Mouse (Mus musculus) mouse embryonic stem cell (cell line): ENCODE results near the gene Prkaa1.

Source experiments
- in situ Hi-C, 2 experiments: fragments of 300-500 bp; cut with MboI; formaldehyde crosslinking; loops; 1 replicate in 1 of 2; 3 replicates in 1 of 2; pipeline ENCODE4 v1.14.3; 2019 to 2020; ENCODE audit warnings: low sequenced_read_pairs in 2 of 2, low pct_unique_long_range_greater_than_20kb in 1 of 2, mixed read lengths in 1 of 2; ENCODE audit not compliant: unreplicated experiment in 1 of 2

Prkaa1 gene

GRCm38 (mm10) chr15:5144021-5144778 is 539 bp downstream of the Prkaa1 start:
- in situ Hi-C loops: loop anchor here in 1 of 2 experiments (25.0 kb wide), 1 partner anchor 893 kb away; no protein-coding TSS in a partner anchor

- in situ Hi-C loops: loop anchor here in 1 of 2 experiments (25.0 kb wide), 1 partner anchor 892 kb away; no protein-coding TSS in a partner anchor
Measured at GRCm38 (mm10) chr15:5145196-5145945, 1.7 kb downstream of the Prkaa1 start.

- in situ Hi-C loops: loop anchor here in 1 of 2 experiments (25.0 kb wide), 1 partner anchor 888 kb away; no protein-coding TSS in a partner anchor
Measured at GRCm38 (mm10) chr15:5149187-5149586, 5.5 kb downstream of the Prkaa1 start.

- in situ Hi-C loops: no loop called here
Measured at GRCm38 (mm10) chr15:5152171-5152570, 8.5 kb downstream of the Prkaa1 start.

DNA sequence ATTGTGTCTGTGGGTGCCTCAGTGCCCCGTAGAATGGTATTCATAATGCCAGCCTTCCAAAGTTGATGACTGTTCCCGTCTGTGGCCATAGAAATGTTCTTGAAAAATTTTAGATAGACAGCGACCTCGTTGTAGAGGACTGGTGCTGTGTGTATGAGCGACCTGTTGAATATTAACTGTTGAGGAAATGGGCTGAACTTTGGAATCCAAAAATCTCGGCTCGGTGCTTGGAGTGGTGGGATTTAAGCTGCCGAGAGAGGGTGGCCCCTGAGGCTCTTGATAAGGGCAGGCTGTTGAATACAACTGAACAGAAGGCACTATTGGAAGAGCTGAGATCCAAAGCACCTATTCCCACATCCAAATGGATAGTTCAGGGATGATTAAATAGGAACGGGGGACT is 11.0 kb downstream of the Prkaa1 start:
- in situ Hi-C loops: no loop called here

DNA sequence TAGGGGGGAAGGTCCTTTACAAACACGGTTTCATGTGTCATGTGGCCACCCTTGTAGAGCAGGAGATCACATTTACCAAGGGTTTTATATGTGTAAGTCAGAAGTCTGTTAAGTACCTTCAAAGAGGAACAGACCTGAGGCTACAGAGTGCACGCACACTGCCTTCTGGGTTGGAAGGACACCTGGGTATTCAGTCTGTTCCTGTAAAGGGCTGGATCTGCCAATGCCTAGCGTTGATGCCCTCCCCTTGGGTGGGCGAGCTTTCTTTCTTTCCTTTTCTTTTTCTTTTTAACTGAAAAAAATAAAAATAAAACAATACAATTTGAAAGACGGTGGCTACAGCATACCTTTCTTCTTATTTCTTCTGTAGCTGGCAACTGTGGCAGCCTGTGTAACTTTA is 11.4 kb downstream of the Prkaa1 start:
- in situ Hi-C loops: no loop called here

DNA sequence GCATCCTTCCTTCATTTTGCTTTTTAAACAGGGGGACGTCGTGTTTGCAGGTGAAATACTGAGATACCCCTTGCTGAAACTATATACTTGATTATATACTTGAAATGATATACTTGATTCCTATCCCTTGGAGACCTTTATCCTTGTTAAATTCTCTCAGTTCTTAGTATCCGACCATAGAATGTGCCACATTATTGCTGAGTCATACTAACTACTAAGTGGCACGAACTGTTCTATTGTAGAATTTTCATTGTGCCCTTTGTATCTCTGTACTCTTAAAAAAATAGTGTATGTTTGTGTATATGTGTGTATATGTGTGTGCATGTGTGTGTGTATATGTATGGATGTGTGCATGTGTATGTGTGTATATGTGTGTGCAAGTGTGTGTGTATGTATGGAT is 12.7 kb downstream of the Prkaa1 start:
- in situ Hi-C loops: no loop called here

DNA sequence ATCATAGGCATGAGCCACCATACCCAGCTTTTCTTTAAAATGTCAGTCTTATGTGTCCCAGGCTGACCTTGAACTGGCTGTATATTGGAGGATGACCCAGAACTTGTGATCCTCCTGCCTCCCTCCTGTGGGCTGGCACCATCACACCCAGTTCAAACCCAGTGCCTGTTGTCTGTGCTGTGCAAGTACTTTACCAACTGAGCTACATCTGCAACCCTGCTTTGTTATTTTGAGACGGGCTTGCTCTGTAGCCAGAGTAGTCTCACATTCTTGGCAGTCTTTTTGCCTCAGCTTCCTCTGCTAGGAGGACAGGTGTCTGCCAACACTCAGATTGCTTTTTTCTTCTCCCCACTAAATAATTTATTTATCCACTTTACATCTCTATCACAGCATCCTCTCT is 13.7 kb downstream of the Prkaa1 start:
- in situ Hi-C loops: no loop called here

- in situ Hi-C loops: no loop called here
Measured at GRCm38 (mm10) chr15:5158827-5159226, 15.2 kb downstream of the Prkaa1 start.

GRCm38 (mm10) chr15:5165121-5165773 is 21.6 kb downstream of the Prkaa1 start:
- in situ Hi-C loops: no loop called here

DNA sequence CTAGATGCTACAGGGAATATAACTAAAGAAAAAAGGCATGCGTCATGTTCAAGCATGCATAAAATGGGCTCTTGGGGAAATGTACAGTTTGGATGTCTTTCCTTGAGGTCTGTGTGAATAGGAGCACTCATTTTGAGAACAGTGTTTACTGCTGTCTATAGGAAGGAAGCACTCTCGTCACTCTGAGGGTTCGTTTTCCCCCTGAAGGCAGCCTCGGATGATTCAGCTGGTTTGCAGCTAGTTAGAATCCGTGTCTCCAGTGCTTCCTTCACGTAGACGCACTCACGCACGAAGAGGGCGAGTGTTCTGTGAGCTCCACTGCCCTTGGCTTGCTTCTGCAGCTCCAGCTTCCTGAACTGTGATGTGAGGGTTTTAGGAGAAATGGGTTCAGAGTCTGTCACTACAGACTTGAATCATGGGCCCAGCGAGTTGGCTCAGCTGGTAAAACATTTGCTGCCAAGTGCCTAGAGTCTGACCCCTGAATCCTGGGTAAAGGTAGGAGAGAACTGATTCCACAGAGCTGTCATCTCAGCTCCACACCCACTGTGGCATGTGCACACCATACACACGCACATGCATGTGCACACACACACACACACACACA is 29.7 kb downstream of the Prkaa1 start:
- in situ Hi-C loops: no loop called here

DNA sequence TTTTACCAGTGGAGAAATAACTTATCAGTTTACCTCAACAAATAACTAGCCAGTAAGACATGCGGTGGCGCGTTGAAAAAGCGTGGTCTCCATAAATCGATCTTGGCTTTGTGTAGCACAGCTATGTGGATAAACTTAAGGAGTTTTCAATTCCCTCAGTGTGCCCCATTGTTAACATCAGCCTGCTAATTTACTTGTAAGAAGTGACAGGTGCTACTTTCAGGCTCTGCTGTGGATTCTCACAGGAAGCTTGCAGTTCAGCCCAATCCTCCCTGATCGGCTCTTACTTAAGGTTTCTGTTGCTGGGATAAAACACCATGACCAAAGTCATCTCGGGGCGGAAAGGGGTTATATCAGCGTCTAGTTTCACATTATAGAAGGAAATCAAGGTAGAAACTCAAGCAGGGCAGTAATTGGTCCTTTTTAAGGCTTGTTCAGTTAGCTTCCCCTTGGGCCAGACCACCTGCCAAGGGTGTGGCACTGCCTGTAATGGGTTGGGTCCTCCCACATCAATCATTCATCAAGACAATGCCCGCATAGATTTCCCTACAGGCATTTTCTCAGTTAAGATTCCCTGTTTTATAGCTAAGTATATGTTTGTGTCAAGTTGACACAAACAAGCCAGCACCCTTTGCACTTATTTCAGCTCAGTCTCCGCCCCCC is 41.1 kb downstream of the Prkaa1 start:
- in situ Hi-C loops: no loop called here

DNA sequence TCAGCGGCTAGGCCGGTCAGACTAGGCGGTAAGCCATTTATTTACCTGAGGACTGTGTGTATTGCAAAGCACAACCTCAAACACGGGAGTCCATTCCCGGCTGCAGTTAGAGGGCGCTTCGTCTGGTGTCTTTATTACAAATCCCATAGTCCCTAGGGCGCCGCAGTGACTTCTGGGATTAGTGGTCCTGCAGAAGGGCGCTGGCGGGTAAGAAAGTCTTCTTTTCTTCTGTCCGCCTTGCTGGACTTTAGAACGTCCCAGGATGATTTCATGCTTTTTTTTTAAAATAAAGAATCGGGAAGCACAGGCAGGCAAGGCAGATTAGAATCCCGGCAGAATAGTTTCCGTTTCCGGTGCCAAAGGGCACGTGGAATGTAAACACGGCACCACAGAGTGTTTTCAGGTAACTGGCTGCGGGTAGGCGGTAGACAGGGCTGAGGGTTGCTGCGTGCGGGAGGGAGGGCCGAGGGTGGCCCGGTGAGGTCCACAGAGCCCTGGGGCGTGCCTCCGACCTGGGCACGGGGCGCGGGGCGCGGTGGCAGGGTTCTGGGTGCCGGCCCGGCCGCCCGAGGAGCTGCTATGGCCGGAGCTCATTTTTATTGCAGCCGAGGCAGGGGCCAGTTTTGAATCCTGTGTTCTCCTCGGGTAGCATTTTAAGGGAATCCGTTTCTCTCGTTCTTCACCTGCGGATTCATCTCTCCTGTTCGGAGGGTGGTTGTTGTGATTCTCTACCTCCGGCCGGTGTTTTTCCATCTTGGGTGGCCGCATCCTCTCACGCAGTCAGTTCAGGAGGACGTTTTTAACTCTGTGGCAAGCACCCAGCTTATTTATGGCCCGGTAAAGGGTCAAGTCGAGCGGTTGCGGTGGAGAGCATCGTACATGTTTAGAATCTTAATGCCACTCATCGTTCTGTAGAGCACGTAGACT is 42.0 kb downstream of the Prkaa1 start, which contains the start of gene Ttc33:
Gene Ttc33, plus strand, starts transcription at position 160 of the 927 bp plus-strand sequence.
- in situ Hi-C loops: no loop called here

GRCm38 (mm10) chr15:5186293-5186675 is 42.6 kb downstream of the Prkaa1 start:
- in situ Hi-C loops: no loop called here

DNA sequence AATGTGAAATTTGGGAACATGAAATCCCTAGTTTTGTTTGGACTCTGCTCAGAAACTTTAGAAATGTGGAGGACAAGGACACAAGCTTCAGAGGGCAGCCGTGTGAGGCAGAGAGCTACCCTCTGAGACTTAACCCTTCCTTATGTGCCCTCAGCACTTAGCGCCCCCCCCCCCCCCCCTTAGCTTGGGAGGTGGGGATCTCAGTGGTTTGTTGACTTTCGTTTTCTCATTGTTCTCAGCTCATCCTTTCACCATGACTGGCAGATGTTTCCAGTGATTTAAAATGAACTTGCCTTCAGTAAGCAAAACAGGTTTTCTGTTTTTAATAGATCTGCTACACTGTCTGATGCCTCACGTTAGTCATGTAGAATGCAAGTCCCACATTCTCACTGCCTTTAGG is 43.5 kb downstream of the Prkaa1 start:
- in situ Hi-C loops: no loop called here

DNA sequence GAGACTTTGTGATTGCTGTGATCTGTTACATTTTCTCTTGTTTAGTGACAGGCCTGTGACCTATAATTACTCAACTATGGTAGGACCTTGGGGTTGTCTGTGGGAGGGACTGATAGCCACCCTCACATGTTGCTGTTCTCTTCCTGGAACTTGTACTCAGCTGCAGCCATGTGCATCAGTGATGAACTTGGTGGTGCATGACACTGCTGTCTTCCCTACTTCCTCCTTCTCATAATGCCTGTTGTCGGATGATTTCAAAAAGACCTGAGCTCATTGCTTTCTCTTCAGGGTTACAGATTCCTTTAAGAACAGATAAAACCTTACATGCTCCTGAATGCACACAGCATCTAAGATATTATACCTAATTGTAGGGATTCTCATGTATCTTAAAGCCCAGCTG is 44.4 kb downstream of the Prkaa1 start:
- in situ Hi-C loops: no loop called here

DNA sequence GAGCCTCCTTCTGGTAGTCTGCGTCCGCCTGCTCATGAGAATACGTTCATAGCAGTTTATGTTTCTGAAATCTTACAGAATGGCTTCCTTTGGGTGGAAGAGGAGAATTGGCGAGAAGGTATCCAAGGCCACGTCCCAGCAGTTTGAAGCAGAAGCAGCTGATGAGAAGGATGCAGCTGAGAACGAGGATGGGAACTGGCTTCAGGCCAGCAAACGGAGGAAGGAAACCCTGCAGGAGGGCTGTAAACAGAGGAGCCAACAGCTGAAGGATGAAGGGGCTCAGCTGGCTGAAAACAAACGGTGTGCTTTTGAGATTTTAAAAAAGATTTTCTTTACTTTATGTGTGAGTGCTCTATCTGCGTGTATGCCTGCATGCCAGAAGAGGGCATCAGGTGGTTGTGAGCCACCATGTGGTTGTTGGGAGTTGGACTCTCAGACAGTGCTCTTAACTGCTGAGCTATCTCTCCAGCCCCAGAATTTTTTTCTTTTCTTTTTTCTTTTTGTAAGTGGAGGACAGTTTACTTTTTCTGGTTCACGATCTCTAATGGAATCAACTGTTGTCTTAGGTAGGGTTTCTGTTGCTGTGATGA is 45.9 kb downstream of the Prkaa1 start:
- in situ Hi-C loops: no loop called here
